Mouse (Mus musculus) ES-Bruce4 (cell line): ENCODE data around the gene Ldlrad3. TPM values are rescaled to one million over a fixed set of nuclear protein-coding genes. Genes with fewer than 3 reads are reported as not detected.

ENCODE experiments used
- H3K27ac ChIP-seq: 2 replicates; pipeline ENCODE4 v1.5.1; 2012; ENCODE audit warnings: low read length, inconsistent platforms; ENCODE audit not compliant: insufficient read depth
- H3K27me3 ChIP-seq: 2 replicates; pipeline ENCODE4 v1.6.1; 2012; ENCODE audit warnings: mild to moderate bottlenecking, low read length, inconsistent platforms; ENCODE audit not compliant: control insufficient read depth, poor library complexity, insufficient read depth, severe bottlenecking
- H3K36me3 ChIP-seq: 2 replicates; pipeline ENCODE4 v1.6.1; 2012; ENCODE audit warnings: inconsistent platforms, mild to moderate bottlenecking, low read length, moderate library complexity; ENCODE audit not compliant: control insufficient read depth, poor library complexity, insufficient read depth, severe bottlenecking
- H3K4me1 ChIP-seq: one replicate; pipeline ENCODE4 v1.8.1; 2011; ENCODE audit warnings: low read length; ENCODE audit not compliant: control insufficient read depth, insufficient read depth
- H3K4me3 ChIP-seq: 2 replicates; pipeline ENCODE4 v1.5.1; 2011; ENCODE audit warnings: low read depth, mild to moderate bottlenecking, low read length
- H3K9ac ChIP-seq: 2 replicates; pipeline ENCODE4 v1.6.1; 2012; ENCODE audit warnings: low read depth, mild to moderate bottlenecking, inconsistent platforms; ENCODE audit not compliant: poor library complexity, severe bottlenecking
- H3K9me3 ChIP-seq: replicated peaks from 2 replicates; pipeline ENCODE4 v1.6.1; 2012; ENCODE audit warnings: mild to moderate bottlenecking, low read length, inconsistent platforms; ENCODE audit not compliant: control insufficient read depth, poor library complexity, insufficient read depth, severe bottlenecking
- CTCF ChIP-seq: IDR thresholded peaks from one replicate; pipeline ENCODE4 v1.8.1; 2011; ENCODE audit warnings: low read depth, low read length
- EP300 ChIP-seq: IDR thresholded peaks from 2 replicates; pipeline ENCODE4 v1.6.1; 2011; ENCODE audit warnings: low read depth, low read length; ENCODE audit not compliant: insufficient read depth
- POLR2A ChIP-seq: IDR thresholded peaks from one replicate; pipeline ENCODE4 v1.8.1; 2011; ENCODE audit warnings: low read length; ENCODE audit not compliant: insufficient read depth
- polyA plus RNA-seq: library from polyadenylated mRNA; stranded (reverse); fragments of >200 nt; gene quantifications from 2 replicates; pipeline ENCODE4 v1.2.4, GENCODE M21; 2011; ENCODE audit warnings: low read depth; ENCODE audit not compliant: missing spikeins, insufficient read depth, insufficient read length

The Ldlrad3 gene
- polyA plus RNA-seq, 1 experiment = 15.7 TPM

GRCm38 (mm10) chr2:101976399-101977064 lies 209.7 kb downstream of the Ldlrad3 start:
- Histone ChIP-seq H3K27ac (no peak overlapping the region), H3K9me3 (no peaks in the 10 kb centered on the region), H3K27me3 (no peaks in the 10 kb centered on the region), H3K9ac (no peak overlapping the region), H3K36me3 (no peaks in the 10 kb centered on the region), H3K4me1 (no peaks in the 10 kb centered on the region), H3K4me3 (no peak overlapping the region)
- no peak for TF ChIP-seq POLR2A
- TF ChIP-seq EP300 = no peak
- TF ChIP-seq CTCF = no peak

- Histone ChIP-seq H3K9me3 (no peaks in the 10 kb centered on the region), H3K4me1 (no peaks in the 10 kb centered on the region), H3K27me3 (no peaks in the 10 kb centered on the region), H3K36me3 (no peaks in the 10 kb centered on the region), H3K27ac (no peak overlapping the region), H3K9ac (no peak overlapping the region), H3K4me3 (no peak overlapping the region)
- no peak for TF ChIP-seq POLR2A
- TF ChIP-seq EP300 = no peak
- TF ChIP-seq CTCF = no peak
Observed at GRCm38 (mm10) chr2:101973810-101974209, 212.4 kb downstream of the Ldlrad3 start.

GRCm38 (mm10) chr2:101967601-101968000 lies 218.6 kb downstream of the Ldlrad3 start:
- no peaks in the 10 kb centered on the region for H3K4me1 ChIP-seq
- no peak for TF ChIP-seq EP300
- TF ChIP-seq POLR2A = no peak
- no peak for TF ChIP-seq CTCF

GRCm38 (mm10) chr2:101967152-101967551 lies 219.0 kb downstream of the Ldlrad3 start:
- no peaks in the 10 kb centered on the region for H3K4me1 ChIP-seq
- H3K27ac ChIP-seq = no peak overlapping the region
- no peak for TF ChIP-seq EP300
- TF ChIP-seq POLR2A = no peak
- TF ChIP-seq CTCF = no peak
- no peaks in the 10 kb centered on the region for H3K36me3 ChIP-seq
- H3K9ac ChIP-seq = no peak overlapping the region
- H3K9me3 ChIP-seq = no peaks in the 10 kb centered on the region
- H3K4me3 ChIP-seq = no peak overlapping the region
- H3K27me3 ChIP-seq = no peaks in the 10 kb centered on the region

More at GRCm38 (mm10) chr2:101967601-101968000, 218.6 kb downstream of the Ldlrad3 start:
- no peak overlapping the region for H3K27ac ChIP-seq
- H3K9ac ChIP-seq = no peak overlapping the region
- H3K9me3 ChIP-seq = no peaks in the 10 kb centered on the region
- H3K27me3 ChIP-seq = no peaks in the 10 kb centered on the region
- no peaks in the 10 kb centered on the region for H3K36me3 ChIP-seq
- no peak overlapping the region for H3K4me3 ChIP-seq

- Histone ChIP-seq H3K9me3 (no peaks in the 10 kb centered on the region), H3K36me3 (no peaks in the 10 kb centered on the region), H3K27me3 (no peaks in the 10 kb centered on the region), H3K4me1 (peaks cover 2% of the 10 kb centered on the region), H3K4me3 (no peak overlapping the region), H3K9ac (no peak overlapping the region), H3K27ac (no peak overlapping the region)
- TF ChIP-seq POLR2A = no peak
- TF ChIP-seq EP300 = no peak
- TF ChIP-seq CTCF = no peak
Observed at GRCm38 (mm10) chr2:101966017-101966416, 220.2 kb downstream of the Ldlrad3 start.

GRCm38 (mm10) chr2:101965515-101965914 lies 220.7 kb downstream of the Ldlrad3 start:
- Histone ChIP-seq H3K27me3 (no peaks in the 10 kb centered on the region), H3K36me3 (no peaks in the 10 kb centered on the region), H3K9me3 (no peaks in the 10 kb centered on the region), H3K27ac (no peak overlapping the region), H3K4me1 (peaks cover 2% of the 10 kb centered on the region), H3K4me3 (no peak overlapping the region), H3K9ac (no peak overlapping the region)
- TF ChIP-seq EP300 = no peak
- no peak for TF ChIP-seq POLR2A
